7 mouse cellular contexts compared by ENCODE assay signal in the genomic region with DNA sequence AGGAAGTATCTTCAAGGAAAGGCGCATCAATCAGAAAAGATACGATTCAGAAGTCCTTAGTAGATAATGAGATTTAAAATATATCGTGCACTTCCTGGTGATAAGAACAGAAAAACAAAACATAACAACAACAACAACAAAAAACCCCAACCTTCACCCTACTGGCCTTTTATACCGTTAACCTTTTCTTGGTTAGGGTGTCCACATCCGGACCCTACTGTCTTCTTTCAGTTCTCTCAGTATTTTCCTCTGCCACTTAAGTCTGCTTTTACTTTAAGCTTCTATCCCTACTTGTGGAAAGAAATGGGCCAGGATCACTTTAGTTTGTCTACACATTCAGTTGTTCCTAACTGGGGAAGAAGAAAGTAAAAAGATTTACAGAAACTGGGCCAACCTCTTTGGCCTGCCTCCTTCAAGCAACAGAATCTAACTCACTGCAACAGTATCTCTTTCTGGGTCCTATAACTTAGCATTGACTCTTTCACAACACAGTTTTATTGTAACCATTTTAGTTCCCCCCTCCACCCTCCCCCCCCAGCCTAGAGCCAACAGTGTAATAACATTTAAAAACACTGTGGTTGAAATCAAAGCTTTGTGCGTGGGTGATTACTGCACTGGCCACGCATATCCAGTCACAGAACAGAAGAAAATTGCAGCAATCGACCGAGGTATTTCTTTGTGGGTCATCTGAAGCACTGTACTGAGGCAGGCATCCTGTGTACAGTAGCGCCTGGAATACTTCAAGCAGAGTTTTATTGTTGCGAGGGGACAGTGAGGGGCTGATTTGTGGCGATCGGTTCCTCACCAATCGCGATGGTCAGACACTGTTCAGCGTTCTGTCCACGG. TPM values are rescaled to one million over a fixed set of nuclear protein-coding genes. Genes with fewer than 3 reads are reported as not detected.
DNase-seq lines count a peak whose midpoint lies in the region; ATAC-seq and TF ChIP-seq lines count a peak whose summit lies in the region.

No protein-coding gene starts in this region.

- H3K27ac ChIP-seq in testis, adult 2 months (ENCODE audit: control insufficient read depth, insufficient read depth, low read depth, low read length) = peak overlapping the region; percentile 59
- peak overlapping the region; percentile 44; the same call in 1 of the 2 replicates for H3K27ac ChIP-seq in limb, embryonic 13.5 days
- H3K27ac ChIP-seq in olfactory bulb, adult 2 months (ENCODE audit: insufficient read depth, low read depth, low read length) = no peak overlapping the region

- H3K4me3 ChIP-seq in testis, adult 2 months (ENCODE audit: control insufficient read depth, low read depth, low read length) = peak overlapping the region; percentile 97
- H3K4me3 ChIP-seq in limb, embryonic 13.5 days = peak overlapping the region; percentile 96
- peak overlapping the region; percentile 32 for H3K4me3 ChIP-seq in olfactory bulb, adult 2 months (ENCODE audit: insufficient read depth, low read depth, low read length)

- no peaks in the 10 kb centered on the region for H3K36me3 ChIP-seq in testis, adult 2 months (ENCODE audit: control insufficient read depth, insufficient read depth, low read length)
- no peaks in the 10 kb centered on the region for H3K36me3 ChIP-seq in limb, embryonic 13.5 days

- H3K9ac ChIP-seq in limb, embryonic 13.5 days = peak overlapping the region; percentile 53; the same call in 1 of the 2 replicates

- H3K9me3 ChIP-seq in limb, embryonic 13.5 days = no peaks in the 10 kb centered on the region

- peak overlapping the region; percentile 80 for H3K4me2 ChIP-seq in limb, embryonic 13.5 days (replicated peaks)

- H3K4me1 ChIP-seq in testis, adult 2 months (ENCODE audit: control insufficient read depth, insufficient read depth, low read length) = peaks cover 4% of the 10 kb centered on the region
- peaks cover 16% of the 10 kb centered on the region for H3K4me1 ChIP-seq in limb, embryonic 13.5 days
- H3K4me1 ChIP-seq in olfactory bulb, adult 2 months (ENCODE audit: control insufficient read depth, insufficient read depth, low read length) = no peaks in the 10 kb centered on the region

- no peaks in the 10 kb centered on the region for H3K27me3 ChIP-seq in testis, adult 2 months (ENCODE audit: control insufficient read depth, insufficient read depth, low read length)
- no peaks in the 10 kb centered on the region for H3K27me3 ChIP-seq in limb, embryonic 13.5 days

- WGBS in limb, embryonic 13.5 days = 27% methylated on average over 17 of the region's 17 CpGs
- WGBS in olfactory bulb, adult 2 months = 27% methylated on average over 17 of the region's 17 CpGs

- no peak for TF ChIP-seq CTCF in testis, adult 2 months (IDR thresholded peaks at IDR 0.05; ENCODE audit: control insufficient read depth, insufficient read depth, insufficient replicate concordance, low read depth, low read length)
- no peak for TF ChIP-seq CTCF in olfactory bulb, adult 2 months (IDR thresholded peaks at IDR 0.05; ENCODE audit: insufficient read depth, low read depth, low read length)

- no peak for TF ChIP-seq POLR2A in testis, adult 2 months (IDR thresholded peaks at IDR 0.05; ENCODE audit: control insufficient read depth, low read depth, low read length)
- TF ChIP-seq POLR2A in olfactory bulb, adult 2 months (IDR thresholded peaks at IDR 0.05; ENCODE audit: insufficient read depth, low read depth, low read length) = no peak

- DNase-seq in testis, postnatal 14 days (ENCODE audit: low spot score) = no peak
- no peak for DNase-seq in yolk sac, embryonic 10.5 days (ENCODE audit: low spot score)
- DNase-seq in frontal cortex, postnatal 25 days (ENCODE audit: low spot score in 2 of 2) = no peak

- ATAC-seq in erythroid progenitor cell, adult 5-6 weeks (replicated peaks; ENCODE audit: low FRiP score, poor library complexity, severe bottlenecking) = peak; percentile 11; the same call in 1 of the 2 replicates
- ATAC-seq in limb, embryonic 13.5 days (ENCODE audit: low FRiP score, low read depth) = peak; percentile 80

RNA-seq across cellular contexts. Expression of a gene that starts 0.8 kb away (rescaled TPM):
- polyA plus RNA-seq in testis, adult 2 months (2012; rRNA removed) = 27.6 and 32.4 TPM in 2 replicates
- total RNA-seq in erythroid progenitor cell, adult 5-6 weeks (2015; ENCODE audit: low replicate concordance) = 65.2 and 109 TPM in 2 replicates
- total RNA-seq in erythroid progenitor cell, adult 5-6 weeks (2017; ENCODE audit: low replicate concordance) = 61.7 and 79.3 TPM in 2 replicates
- 16.4 and 16.6 TPM in 2 replicates for polyA plus RNA-seq in limb, embryonic 13.5 days (2015; fragmentation: Nextera tagmentation; extraction: Ambion mirVana)
- 158 TPM in 1 of 2 replicates, not detected in the other for polyA plus RNA-seq in olfactory bulb, adult 2 months (2012; ENCODE audit: insufficient read depth, insufficient read length, low replicate concordance, missing spikeins)

Comparison
In these comparisons a context has a peak if more than half of its experiments do, and no peak if none do; other contexts are left out.
1. H3K4me3 ChIP-seq: peak in every context shown above with its lines; median percentile 97 in testis, adult 2 months; 96 in limb, embryonic 13.5 days; 32 in olfactory bulb, adult 2 months.